Mouse (Mus musculus): ENCODE data around the gene Timm50.

Timm50 gene

GRCm38 (mm10) chr7:28269355-28269754 lies 42.5 kb downstream of the Timm50 start:
- DNase-seq (ENCODE audit: low read depth, low spot score) = no peak

GRCm38 (mm10) chr7:28268576-28268975 lies 43.3 kb downstream of the Timm50 start:
- DNase-seq (ENCODE audit: low read depth, low spot score) = no peak

- peak; percentile 41 for DNase-seq (ENCODE audit: low read depth, low spot score)
Measured at GRCm38 (mm10) chr7:28268042-28268531, 43.8 kb downstream of the Timm50 start.

GRCm38 (mm10) chr7:28267129-28268041 lies 44.5 kb downstream of the Timm50 start, which contains the start of gene Eid2:
Eid2 (plus strand) TSS chr7:28267881.
- DNase-seq (ENCODE audit: low read depth, low spot score) = peak; percentile 92

GRCm38 (mm10) chr7:28265391-28265790 lies 46.5 kb downstream of the Timm50 start:
- no peak for DNase-seq (ENCODE audit: low read depth, low spot score)

- peak; percentile 85 for DNase-seq (ENCODE audit: low read depth, low spot score)
Measured at GRCm38 (mm10) chr7:28263786-28264185, 48.1 kb downstream of the Timm50 start.

- DNase-seq (ENCODE audit: low read depth, low spot score) = no peak
Measured at GRCm38 (mm10) chr7:28262861-28263260, 49.0 kb downstream of the Timm50 start.
